Mouse (Mus musculus) thymus, adult 18-20 months (tissue): ENCODE results near the gene Akr1cl.

Source experiments
- DNase-seq, 2 experiments: peaks; one replicate each; pipeline ENCODE4 v3.0.0; 2022; ENCODE audit warnings: mixed read lengths in 2 of 2

The Akr1cl gene

DNA sequence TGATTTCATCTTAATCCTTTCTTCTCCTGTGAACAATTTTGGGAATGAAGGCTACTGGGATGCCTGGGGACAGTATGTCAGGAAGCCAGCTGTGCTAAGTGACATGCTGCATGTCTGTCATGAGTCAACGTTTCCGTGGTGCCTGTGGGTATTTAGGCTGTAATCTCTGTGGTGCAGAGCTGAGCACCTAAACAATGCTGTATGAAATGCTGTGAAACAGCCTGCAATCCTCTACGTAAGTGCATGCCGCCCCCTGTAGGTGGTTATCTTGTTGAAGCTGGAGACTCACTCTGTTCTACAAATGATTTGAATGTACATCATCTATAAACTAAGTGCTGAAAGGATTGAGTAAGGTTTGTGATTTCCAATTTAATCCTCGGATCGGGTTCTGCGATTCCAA lies 46.4 kb downstream of the Akr1cl start:
- DNase-seq, result peak; percentile 7 to 10

DNA sequence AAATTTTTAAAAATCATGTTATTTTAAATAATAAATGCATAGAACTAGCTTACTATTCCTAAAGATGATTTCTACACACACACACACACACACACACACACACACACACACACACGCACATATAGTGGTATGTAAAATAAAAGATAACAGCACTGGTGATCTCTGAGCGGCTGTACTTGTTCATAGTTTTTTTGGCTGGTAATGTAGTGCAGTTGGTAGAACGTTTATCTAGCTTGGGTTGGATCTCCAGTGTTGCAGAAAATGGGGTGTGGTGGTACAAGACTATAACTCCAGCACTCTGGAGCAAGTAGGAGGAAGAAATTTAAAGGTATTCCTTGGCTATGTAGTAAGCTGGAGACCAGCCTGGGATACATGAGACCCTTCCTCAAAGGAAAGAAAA lies 49.3 kb downstream of the Akr1cl start:
- DNase-seq, result no peak

DNA sequence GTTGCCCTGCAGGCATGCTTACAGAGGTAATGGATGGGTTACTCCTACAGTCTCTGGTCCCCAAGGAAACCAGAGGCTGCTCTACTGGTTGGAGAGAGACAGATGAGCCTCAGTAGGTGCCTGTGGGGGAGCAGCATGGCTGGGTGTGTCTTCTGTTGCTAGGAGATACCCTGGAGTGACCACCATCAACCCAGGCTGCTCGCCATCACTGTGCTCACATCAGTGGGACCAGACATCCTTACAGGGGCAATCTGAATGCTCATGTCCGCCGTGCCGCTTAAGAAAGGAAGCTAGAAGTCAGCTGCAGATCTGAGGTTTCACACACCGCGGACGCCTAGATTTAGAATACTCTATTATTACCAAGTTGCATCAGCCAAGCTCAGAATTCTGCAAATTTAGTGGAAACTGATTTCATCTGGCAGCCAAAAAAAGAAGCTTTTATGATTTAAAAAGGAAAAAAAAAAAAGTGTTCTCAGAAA lies 54.2 kb downstream of the Akr1cl start:
- no peak for DNase-seq

DNA sequence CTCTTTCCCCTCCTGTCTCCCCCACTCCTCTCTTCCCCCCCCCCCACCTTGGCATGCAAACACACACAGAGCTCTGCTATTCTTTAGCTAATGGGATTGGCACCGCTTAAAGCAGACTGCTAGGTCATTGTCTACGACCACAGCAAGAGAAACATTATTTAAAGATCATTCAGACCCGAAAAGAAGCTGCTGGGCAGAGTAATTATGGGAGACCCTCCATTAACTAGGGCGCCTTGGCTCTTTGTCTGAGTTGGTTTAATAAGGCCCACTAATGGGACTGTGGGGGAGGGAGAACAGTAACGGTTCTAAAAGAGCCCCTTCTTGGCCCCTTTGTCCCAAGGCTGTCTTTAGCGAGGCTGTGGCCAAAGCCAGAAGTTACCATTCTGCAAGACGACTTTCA lies 57.2 kb downstream of the Akr1cl start:
- DNase-seq, result no peak

DNA sequence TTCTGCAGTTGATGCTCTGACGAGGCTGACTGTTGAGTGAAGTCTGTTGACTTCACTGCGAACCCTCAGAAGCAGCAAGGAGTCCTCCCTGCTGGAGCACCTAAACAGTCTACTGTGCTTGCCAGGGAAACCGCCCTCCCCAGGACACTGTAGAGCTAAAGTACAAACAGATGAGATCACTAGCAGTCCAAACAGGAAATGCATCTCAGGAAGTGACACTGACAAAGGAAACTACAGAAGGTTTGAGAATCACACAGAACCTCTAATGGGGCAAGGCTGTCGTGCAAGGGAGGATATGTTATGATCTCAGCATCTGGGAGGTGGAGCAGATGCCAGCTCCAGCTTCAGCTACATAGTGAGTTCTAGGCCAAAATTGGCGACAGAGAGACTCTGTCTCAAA lies 61.9 kb downstream of the Akr1cl start:
- DNase-seq, result no peak
